Mouse (Mus musculus) liver, embryonic 16.5 days (tissue): ENCODE results near the gene Tubgcp3. TPM values are rescaled to one million over a fixed set of nuclear protein-coding genes. Genes with fewer than 3 reads are reported as not detected.

Experiments used
- ATAC-seq: fragments of 200-750 bp; cut with Nextera tagmentation; 2 replicates; pipeline ENCODE4 v1.8.0; 2017; ENCODE audit warnings: low read depth, mild to moderate bottlenecking, moderate number of reproducible peaks, moderate library complexity
- H3K27ac ChIP-seq: fragments of 300-500 bp; sonication (generic); 2 replicates; pipeline ENCODE4 v1.5.1; 2014; ENCODE audit warnings: mild to moderate bottlenecking, low read length
- H3K27me3 ChIP-seq: fragments of 300-500 bp; sonication (generic); 2 replicates; pipeline ENCODE4 v1.6.1; 2014; ENCODE audit warnings: low read depth, low read length, mixed read lengths; ENCODE audit not compliant: control insufficient read depth, insufficient read depth
- H3K36me3 ChIP-seq: fragments of 300-500 bp; sonication (generic); 2 replicates; pipeline ENCODE4 v1.6.1; 2014; ENCODE audit warnings: mild to moderate bottlenecking; ENCODE audit not compliant: control insufficient read depth, insufficient read depth
- H3K4me1 ChIP-seq: fragments of 300-500 bp; sonication (generic); 2 replicates; pipeline ENCODE4 v1.6.1; 2014; ENCODE audit warnings: low read depth, low read length, mixed read lengths; ENCODE audit not compliant: control insufficient read depth
- H3K4me2 ChIP-seq: fragments of 300-500 bp; sonication (generic); 2 replicates; pipeline ENCODE4 v1.6.1; 2014; ENCODE audit warnings: low read depth, low read length, mixed read lengths
- H3K4me3 ChIP-seq: fragments of 300-500 bp; sonication (generic); 2 replicates; pipeline ENCODE4 v1.5.1; 2014; ENCODE audit warnings: low read depth, mild to moderate bottlenecking, low read length
- H3K9ac ChIP-seq: fragments of 300-500 bp; sonication (generic); 2 replicates; pipeline ENCODE4 v1.6.1; 2014; ENCODE audit warnings: low read depth, low read length
- H3K9me3 ChIP-seq: fragments of 300-500 bp; sonication (generic); replicated peaks from 2 replicates; pipeline ENCODE4 v1.6.1; 2016; ENCODE audit warnings: low read length; ENCODE audit not compliant: control insufficient read depth
- WGBS: fragments of 180-500 bp; shearing (Covaris S2); extraction: QIAGEN DNeasy Blood & Tissue Kit; methylation state at CpG from one replicate; pipeline ENCODE4 v1.1.7; 2014; ENCODE audit not compliant: insufficient replicate concordance; 5-methylcytosine and 5-hydroxymethylcytosine counted together
- microRNA-seq: library from miRNA; unstranded; fragments of <30 nt; microRNA quantifications from one replicate; pipeline ENCODE4, GENCODE M21; 2016
- polyA plus RNA-seq: library from polyadenylated mRNA; unstranded; fragments of >200 nt; fragmentation: Nextera tagmentation; extraction: Ambion mirVana; gene quantifications from 2 replicates; pipeline ENCODE4 v1.2.1, GENCODE M21; 2015

Tubgcp3 gene
- polyA plus RNA-seq, 1 experiment from 2014 or later = 21.0 TPM

DNA sequence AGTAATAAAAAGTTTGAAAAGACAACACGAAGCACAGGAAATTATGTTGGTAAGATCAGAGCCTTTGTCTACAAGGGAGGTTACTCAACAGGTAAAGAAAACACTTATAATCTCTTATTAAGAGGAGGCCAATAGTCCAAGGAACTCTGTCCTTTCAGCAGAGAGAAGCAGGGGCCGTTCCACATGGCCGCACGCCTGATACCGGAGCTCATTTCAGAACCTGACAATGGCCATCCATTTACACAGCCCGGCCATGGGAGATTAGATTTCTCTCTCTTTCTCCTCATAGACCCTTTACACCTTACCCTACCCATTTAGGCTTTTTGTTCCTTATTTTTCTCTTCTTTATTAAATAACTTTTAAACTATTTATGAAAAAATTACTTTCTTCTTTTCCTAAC is 95.3 kb downstream of the Tubgcp3 start:
- WGBS = 69% methylated on average over 6 of the region's 6 CpGs
- no peak for ATAC-seq
- no peak overlapping the region for H3K9ac ChIP-seq
- no peaks in the 10 kb centered on the region for H3K9me3 ChIP-seq
- no peak overlapping the region for H3K4me3 ChIP-seq
- H3K27me3 ChIP-seq = 0 out of 2 replicates have a peak, but pooled peaks cover 3% of the 10 kb centered on the region
- H3K4me2 ChIP-seq = no peak overlapping the region
- no peaks in the 10 kb centered on the region for H3K4me1 ChIP-seq
- no peak overlapping the region for H3K27ac ChIP-seq
- H3K36me3 ChIP-seq = no peaks in the 10 kb centered on the region

DNA sequence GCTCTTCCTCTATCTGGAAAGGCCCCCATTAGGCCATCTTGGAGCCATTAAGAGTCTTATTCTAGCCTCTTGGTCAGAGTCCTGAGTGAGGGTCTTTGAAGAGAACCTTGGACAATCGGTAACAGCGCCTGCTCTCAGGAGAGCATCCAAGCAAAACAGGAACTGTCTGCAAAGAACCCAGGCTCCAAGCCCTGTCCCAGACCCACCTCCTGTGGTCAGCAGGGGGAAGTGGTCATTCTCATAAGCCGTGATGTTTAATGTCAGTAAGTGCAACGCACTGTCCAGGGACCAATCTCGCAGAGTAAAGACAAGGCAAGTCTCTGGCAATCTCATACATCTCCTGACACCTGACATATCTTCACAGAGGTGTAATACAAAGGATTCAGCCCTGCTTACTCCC is 96.0 kb downstream of the Tubgcp3 start:
- no peak for ATAC-seq
- Histone ChIP-seq H3K9me3 (no peaks in the 10 kb centered on the region), H3K4me2 (no peak overlapping the region), H3K27ac (no peak overlapping the region), H3K4me3 (no peak overlapping the region), H3K9ac (no peak overlapping the region), H3K36me3 (no peaks in the 10 kb centered on the region), H3K27me3 (0 out of 2 replicates have a peak, but pooled peaks cover 3% of the 10 kb centered on the region), H3K4me1 (no peaks in the 10 kb centered on the region)
- 34% methylated on average over 5 of the region's 5 CpGs for WGBS

DNA sequence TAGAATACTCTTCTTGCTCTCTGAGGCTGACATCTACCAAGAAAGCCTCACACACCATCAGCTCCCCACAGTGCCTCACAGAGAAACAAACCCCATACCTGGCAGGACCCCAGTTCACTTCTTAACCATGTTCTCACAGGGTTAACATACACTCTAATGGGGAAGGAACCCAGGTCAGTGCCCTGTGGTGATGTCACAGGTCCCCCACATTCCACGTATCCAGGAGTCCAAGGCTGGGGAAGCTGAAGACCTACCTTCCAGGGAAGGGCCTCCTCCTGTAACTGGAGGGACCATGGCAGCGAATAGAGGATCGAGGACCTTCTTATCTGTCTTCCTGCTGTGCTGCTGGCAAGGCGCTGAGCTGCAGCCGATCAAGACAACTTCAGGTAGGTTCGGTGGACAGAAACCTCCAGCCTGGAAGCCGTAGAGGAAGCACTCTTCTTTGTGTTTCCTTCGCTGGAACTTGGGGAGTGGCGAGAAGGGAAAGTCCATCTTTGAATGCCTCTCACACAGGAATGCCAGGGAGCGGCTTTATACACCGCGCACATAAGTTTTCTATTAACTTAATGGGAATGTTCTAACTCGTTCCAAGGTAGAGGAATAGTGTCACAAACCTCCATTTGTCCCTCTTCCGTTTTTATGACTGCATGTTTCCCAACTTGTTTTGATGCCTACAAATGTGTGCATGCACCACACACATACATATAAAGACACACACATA is 99.1 kb downstream of the Tubgcp3 start, which contains the start of gene Spaca7:
Gene Spaca7 (plus strand): TSS at position 216 of the 721 bp plus-strand sequence.
- H3K36me3 ChIP-seq = no peaks in the 10 kb centered on the region
- 0 out of 2 replicates have a peak, but pooled peaks cover 3% of the 10 kb centered on the region for H3K27me3 ChIP-seq
- WGBS = 51% methylated on average over 14 of the region's 14 CpGs
- no peak within 1 kb of the TSS for H3K4me3 ChIP-seq
- no peaks in the 10 kb centered on the region for H3K9me3 ChIP-seq
- ATAC-seq = no peak
- no peaks in the 10 kb centered on the region for H3K4me1 ChIP-seq
- no peak within 1 kb of the TSS for H3K9ac ChIP-seq
- no peak within 1 kb of the TSS for H3K4me2 ChIP-seq
- no peak within 1 kb of the TSS for H3K27ac ChIP-seq

DNA sequence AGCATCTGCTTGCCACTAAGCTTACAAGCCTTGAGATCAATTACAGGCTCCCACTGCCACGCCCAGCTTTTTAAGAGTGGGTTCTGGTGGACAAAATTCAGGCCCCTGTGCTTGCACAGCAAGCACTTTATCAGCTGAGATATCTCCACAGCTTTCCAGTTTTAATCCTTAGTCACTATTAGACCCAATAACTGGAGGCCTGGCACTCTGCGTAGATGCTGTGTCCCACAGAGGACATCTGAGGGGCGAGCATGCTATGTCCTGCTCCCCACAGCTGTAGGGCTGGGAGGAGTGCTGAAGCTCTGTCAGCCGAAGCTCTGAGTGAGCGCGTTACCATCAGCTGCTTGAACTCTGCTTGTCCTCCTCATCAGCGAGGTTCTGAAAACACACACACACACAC is 105.5 kb downstream of the Tubgcp3 start:
- H3K36me3 ChIP-seq = no peaks in the 10 kb centered on the region
- no peak overlapping the region for H3K4me3 ChIP-seq
- no peak overlapping the region for H3K27ac ChIP-seq
- 44% methylated on average over 7 of the region's 7 CpGs for WGBS
- no peak overlapping the region for H3K9ac ChIP-seq
- no peak for ATAC-seq
- H3K9me3 ChIP-seq = no peaks in the 10 kb centered on the region
- no peaks in the 10 kb centered on the region for H3K4me1 ChIP-seq
- no peaks in the 10 kb centered on the region for H3K27me3 ChIP-seq
- H3K4me2 ChIP-seq = no peak overlapping the region

DNA sequence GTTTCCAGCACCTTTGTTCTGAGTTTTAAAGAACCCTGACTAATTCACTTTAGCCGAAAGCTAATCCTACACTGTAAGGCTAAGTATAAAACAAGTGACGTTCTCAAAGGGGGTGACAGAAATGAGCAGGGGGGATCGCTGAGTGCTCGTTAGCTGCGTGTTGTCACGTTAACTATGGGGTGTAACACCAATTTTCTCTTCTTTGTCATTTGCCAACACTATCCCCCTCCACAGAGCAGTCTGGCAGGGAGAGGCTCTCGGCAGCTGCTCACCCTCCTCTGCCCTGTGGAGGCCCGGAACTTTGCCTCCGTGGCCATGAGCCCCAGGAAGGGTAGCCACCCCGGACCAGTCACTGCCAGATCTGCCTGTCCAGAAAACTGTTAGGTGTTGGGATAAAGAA is 106.6 kb downstream of the Tubgcp3 start:
- Histone ChIP-seq H3K36me3 (no peaks in the 10 kb centered on the region), H3K27me3 (no peaks in the 10 kb centered on the region), H3K4me2 (no peak overlapping the region), H3K9me3 (no peaks in the 10 kb centered on the region), H3K4me1 (no peaks in the 10 kb centered on the region), H3K4me3 (no peak overlapping the region), H3K27ac (no peak overlapping the region), H3K9ac (no peak overlapping the region)
- 59% methylated on average over 10 of the region's 10 CpGs for WGBS
- ATAC-seq = no peak

DNA sequence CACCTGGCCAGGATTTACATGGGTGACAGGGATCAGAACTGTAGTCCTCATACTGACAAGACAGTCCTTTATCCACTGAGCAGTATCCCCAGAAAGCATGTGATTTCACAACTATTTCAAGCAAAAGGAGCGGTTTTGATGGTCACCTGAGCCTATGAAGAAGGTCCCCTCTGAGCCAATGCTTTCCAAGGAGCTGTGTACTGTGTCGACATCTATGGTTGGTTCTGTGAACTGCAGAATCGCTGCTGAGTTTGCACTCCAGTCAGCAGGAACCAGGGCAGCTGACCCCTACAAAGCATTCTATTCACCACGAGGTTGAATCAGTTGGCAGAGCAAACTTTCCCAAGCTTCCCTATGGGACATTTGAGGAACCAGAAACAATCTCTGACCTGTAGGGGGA is 107.7 kb downstream of the Tubgcp3 start:
- 4% methylated on average over 4 of the region's 4 CpGs for WGBS
- Histone ChIP-seq H3K27me3 (peaks cover 3% of the 10 kb centered on the region; the same call in 1 of the 2 replicates), H3K4me2 (no peak overlapping the region), H3K9me3 (no peaks in the 10 kb centered on the region), H3K4me3 (no peak overlapping the region), H3K36me3 (no peaks in the 10 kb centered on the region), H3K27ac (no peak overlapping the region), H3K4me1 (no peaks in the 10 kb centered on the region), H3K9ac (no peak overlapping the region)
- ATAC-seq = no peak

Small RNA genes lying within 50 kb of the gene (microRNA-seq; reads per million reads assigned to microRNA genes)
- not detected for gene Gm26483

Other genes with a start within 250 kb of the Tubgcp3 start
- gene Spaca7, start 99.2 kb downstream of the Tubgcp3 start, polyA plus RNA-seq = not detected in 2 replicates
- 0.98 and 1.0 TPM in 2 replicates for gene Atp11a, start 84.8 kb upstream of the Tubgcp3 start, polyA plus RNA-seq
- gene Mcf2l, start 201.6 kb upstream of the Tubgcp3 start, polyA plus RNA-seq = 0.74 and 1.3 TPM in 2 replicates